In the genomic region with DNA sequence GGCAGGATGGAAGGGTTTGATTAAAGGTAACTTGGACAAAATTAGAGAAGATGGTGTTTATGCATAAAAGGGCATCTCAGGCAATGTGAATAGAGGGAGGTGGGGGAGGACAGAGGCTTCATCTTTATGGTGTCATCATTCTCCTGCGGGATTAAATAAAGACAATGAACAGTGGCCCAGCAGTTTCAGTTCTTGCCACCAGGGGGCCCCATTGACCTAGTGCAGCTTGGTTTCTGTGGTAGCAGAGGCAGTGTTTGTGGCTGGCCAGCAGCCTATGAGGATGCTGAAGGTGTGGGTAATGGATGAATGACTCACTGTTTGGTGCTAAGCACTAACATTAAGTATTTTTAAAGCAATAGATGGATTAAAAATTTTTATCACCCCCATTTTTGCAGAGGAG, we compare ENCODE assay signal across 15 mouse cellular contexts.
A peak's percentile ranks its signal among the peaks of the same experiment; 100 is the strongest.
DNase-seq lines count a peak whose midpoint lies in the region; ATAC-seq and TF ChIP-seq lines count a peak whose summit lies in the region.
"Had no signal": no experiment of that assay in that cellular context is flagged by ENCODE, and none has a peak within 500 bp of the region (broad histone marks: within the 10 kb centered on the region; RNA-seq: fewer than 3 reads in every experiment).

No protein-coding gene starts in this region.

- WGBS in kidney, postnatal 0 days, result 96% methylated on average over 1 of the region's 1 CpGs

- ATAC-seq in kidney, postnatal 0 days (replicated peaks; ENCODE audit: low FRiP score, low read depth), result no peak
- no peak for ATAC-seq in Patski
- ATAC-seq: inflammation-experienced regulatory T-cells, adult 6 months had no signal

- H3K36me3 ChIP-seq in kidney, postnatal 0 days (ENCODE audit: insufficient read depth, low read length), result no peaks in the 10 kb centered on the region
- H3K36me3 ChIP-seq: limb, embryonic 13.5 days had no signal

- intact Hi-C loops in gastrocnemius, postnatal 36 days (cut with DNase I), result no loop called here

- H3K4me2 ChIP-seq in kidney, postnatal 0 days (ENCODE audit: low read length), result no peak overlapping the region
- H3K4me2 ChIP-seq: limb, embryonic 13.5 days; midbrain, embryonic 11.5 days had no signal

- CTCF ChIA-PET in Patski (lab: Charles Lee), result no interaction called here

- H3K27me3 ChIP-seq in kidney, postnatal 0 days (ENCODE audit: insufficient read depth, low read length), result no peaks in the 10 kb centered on the region
- H3K27me3 ChIP-seq in Patski, result no peaks in the 10 kb centered on the region
- H3K27me3 ChIP-seq: limb, embryonic 13.5 days had no signal

- H3K9ac ChIP-seq in kidney, postnatal 0 days (ENCODE audit: low read depth, low read length), result no peak overlapping the region
- H3K9ac ChIP-seq: limb, embryonic 13.5 days had no signal

- no peak overlapping the region for H3K4me3 ChIP-seq in kidney, postnatal 0 days (replicated peaks; ENCODE audit: low read depth, low read length)
- H3K4me3 ChIP-seq: limb, embryonic 13.5 days had no signal

- no peaks in the 10 kb centered on the region for H3K9me3 ChIP-seq in kidney, postnatal 0 days (replicated peaks; ENCODE audit: low read length)

- H3K27ac ChIP-seq in kidney, postnatal 0 days, result no peak overlapping the region
- H3K27ac ChIP-seq: limb, embryonic 13.5 days had no signal

- no peak for DNase-seq in kidney, postnatal 0 days (ENCODE audit: low spot score)
- no peak for DNase-seq in kidney, adult 11 months
- DNase-seq in thymus, postnatal 4 days, result peak; percentile 15
- no peak for DNase-seq in thymus, adult 18-20 months
- no peak for DNase-seq in Patski (ENCODE audit: low read depth, low spot score)
- no peak for DNase-seq in Muller cell, postnatal 12 days (ENCODE audit: inconsistent ontology term)
- DNase-seq in gastrocnemius, postnatal 36 days, result no peak
- DNase-seq: adrenal gland, postnatal 10 days; cerebellum, postnatal 36 days; heart, postnatal 14 days; right cerebral cortex, postnatal 14 days; thymus, postnatal 25 days had no signal

- H3K4me1 ChIP-seq in kidney, postnatal 0 days (replicated peaks; ENCODE audit: insufficient read depth, low read length), result no peaks in the 10 kb centered on the region
- H3K4me1 ChIP-seq: limb, embryonic 13.5 days had no signal

- POLR2A ChIA-PET in Patski (lab: Charles Lee), result no interaction called here

- in situ Hi-C loops in Patski (cut with MboI; ENCODE audit: low pct_unique_long_range_greater_than_20kb), result no loop called here

- TF ChIP-seq CTCF in kidney, postnatal 0 days (IDR thresholded peaks at IDR 0.05; ENCODE audit: low read depth), result peak; percentile 38; the same call in 1 of the 2 replicates
- peak; percentile 48 for TF ChIP-seq CTCF in Patski (IDR thresholded peaks at IDR 0.05)
